Mouse (Mus musculus) gastrocnemius, adult 18-20 months (tissue): Measurements from ENCODE around the gene Gigyf2. TPM values are rescaled to one million over a fixed set of nuclear protein-coding genes. Genes with fewer than 3 reads are reported as not detected.
A peak's percentile ranks its signal among the peaks of the same experiment; 100 is the strongest.
"Not testable (repeated sequence)": the region's sequence is repeated elsewhere in the genome, so short reads cannot be mapped to it uniquely, and the experiment has no call there.

Experiments
- DNase-seq: peaks from one replicate; pipeline ENCODE4 v3.0.0; 2021; ENCODE audit warnings: low spot score
- total RNA-seq, 2 experiments: library from RNA; stranded (reverse); gene quantifications; 2 replicates each; pipeline ENCODE4 v1.2.3; 2021

Gene Gigyf2
- total RNA-seq, 2 experiments from 2014 or later, result 31.9 to 42.2 TPM

DNA sequence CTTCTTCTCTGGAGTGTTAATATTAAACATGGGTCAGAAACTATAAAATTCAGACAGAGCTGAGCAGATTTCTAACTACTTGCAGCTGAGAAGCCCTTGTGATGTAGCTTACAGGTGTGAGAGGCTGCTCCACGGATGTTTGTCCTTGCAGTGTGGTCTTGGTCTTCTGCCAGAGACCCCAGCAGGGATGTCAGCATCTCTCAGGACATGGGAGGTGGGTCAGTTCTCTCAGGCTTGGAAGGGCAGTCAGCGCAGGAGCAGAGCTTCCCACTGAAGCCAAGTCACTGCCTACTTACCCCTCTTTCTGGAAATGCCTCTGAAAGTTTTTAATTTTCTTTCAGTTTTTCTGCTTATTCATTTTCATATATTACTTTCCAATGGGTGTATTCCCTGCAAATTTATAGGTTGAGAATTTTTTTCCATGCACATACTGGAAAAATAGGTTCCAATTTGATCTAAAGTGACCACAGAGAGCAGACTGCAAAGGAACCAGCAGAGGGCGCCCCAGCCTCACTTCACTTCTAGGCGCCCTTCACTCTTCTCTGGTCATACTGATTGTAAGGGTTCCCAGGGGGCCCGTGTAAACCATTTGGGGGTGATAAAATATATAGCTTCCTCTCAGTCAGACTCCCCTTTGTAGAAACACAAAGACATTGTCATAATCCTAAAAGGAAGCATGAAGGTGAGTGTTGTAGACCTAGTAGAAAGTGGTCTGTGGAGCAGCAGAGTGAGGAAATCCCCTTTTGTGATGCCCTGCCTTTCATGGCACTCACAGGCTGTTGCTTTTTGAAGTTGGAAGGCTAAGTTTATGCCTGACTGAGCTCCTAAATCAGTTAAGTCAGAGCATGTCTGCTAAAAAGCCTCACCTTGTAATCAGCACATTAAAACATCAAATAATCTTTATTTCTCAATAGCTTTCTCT lies 120.6 kb downstream of the Gigyf2 start:
- peak; percentile 36 for DNase-seq

DNA sequence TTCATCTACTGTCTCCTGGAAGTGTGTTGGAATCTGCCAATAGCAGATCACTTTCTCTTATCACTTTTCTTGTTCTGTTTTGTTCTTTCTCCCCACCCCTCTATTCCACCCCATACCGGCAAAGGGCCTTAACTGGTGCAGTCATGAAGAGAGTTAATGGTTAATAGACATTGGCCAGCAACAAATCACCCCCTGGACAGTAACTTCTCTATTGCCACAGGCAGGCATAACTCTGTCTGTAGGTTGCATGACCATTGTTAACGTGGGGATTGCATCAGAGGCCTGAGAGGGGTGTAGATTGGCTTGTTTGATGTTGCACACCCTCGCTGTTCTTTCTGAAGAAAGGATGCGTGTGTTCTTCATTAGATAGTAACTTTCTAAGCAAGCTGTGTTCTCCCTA lies 122.6 kb downstream of the Gigyf2 start:
- DNase-seq, result no peak

- no peak for DNase-seq
Observed at GRCm38 (mm10) chr1:87456425-87456824, 129.6 kb downstream of the Gigyf2 start.

DNA sequence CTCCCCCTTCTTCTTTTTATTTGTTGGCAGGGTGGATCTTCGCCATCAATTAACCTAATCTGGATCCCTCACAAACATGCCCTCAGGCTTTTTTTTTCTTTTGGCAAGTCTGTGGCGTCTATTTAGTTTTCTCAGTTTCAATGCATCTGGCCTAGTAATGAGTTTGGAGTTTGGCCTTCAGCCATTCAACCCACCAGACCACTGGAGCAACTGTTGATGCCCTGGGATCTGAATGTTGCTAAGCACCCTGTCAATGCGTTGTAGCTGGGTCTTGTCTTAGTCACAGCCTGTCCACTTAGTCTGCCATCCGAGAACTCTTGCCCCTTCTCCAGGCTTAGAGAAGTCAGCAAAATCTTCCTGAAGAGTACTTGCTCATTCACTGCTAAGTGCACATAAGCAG lies 131.2 kb downstream of the Gigyf2 start:
- DNase-seq, result no peak

- DNase-seq, result not testable (repeated sequence)
Observed at GRCm38 (mm10) chr1:87459856-87460255, 133.1 kb downstream of the Gigyf2 start.

DNA sequence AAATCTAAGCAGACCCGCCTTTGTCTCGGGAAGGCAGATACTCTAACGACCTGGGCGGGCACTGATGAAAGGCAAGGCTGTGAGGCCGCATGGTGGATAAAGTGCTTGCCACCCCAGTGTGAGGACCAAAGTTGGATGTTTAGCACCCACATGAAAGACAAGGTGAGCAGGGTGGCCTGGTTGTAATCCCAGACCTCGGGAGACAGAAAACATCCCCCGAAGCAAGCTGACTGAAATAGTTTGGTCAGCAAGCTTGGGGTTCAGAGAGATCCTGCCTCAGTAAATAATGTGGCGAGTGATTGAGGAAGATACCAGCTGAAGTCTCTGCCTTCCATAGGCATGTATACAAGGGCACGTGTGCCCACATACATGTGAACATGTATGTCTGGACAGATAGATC lies 140.7 kb downstream of the Gigyf2 start:
- no peak for DNase-seq

GRCm38 (mm10) chr1:87468321-87468720 lies 141.5 kb downstream of the Gigyf2 start:
- DNase-seq, result no peak

GRCm38 (mm10) chr1:87469971-87470370 lies 143.2 kb downstream of the Gigyf2 start, which contains the start of gene Snorc:
Snorc (plus strand) TSS chr1:87470271.
- DNase-seq, result not testable (repeated sequence)

GRCm38 (mm10) chr1:87471914-87472313 lies 145.1 kb downstream of the Gigyf2 start:
- no peak for DNase-seq

GRCm38 (mm10) chr1:87472576-87472975 lies 145.8 kb downstream of the Gigyf2 start:
- DNase-seq, result peak; percentile 35

- no peak for DNase-seq
Observed at GRCm38 (mm10) chr1:87475076-87475895, 148.5 kb downstream of the Gigyf2 start.

DNA sequence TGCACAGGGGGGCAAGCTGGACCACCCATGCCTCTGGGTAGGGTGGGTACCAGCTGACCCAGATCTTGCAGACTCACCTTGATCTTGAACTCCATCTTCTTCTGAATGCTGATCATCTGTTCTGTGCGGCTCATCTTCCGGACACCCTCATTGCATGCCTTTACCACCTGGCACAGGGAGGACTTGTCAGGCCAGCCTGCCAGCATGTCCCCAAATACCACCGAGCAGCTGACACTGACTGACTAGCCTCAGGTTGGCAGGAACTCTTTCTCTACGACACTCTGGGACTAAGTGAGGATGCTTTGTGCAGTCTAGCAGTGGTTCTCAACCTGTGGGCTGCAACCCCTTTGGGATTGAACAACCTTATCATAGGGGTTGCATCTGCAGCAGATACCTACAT lies 155.7 kb downstream of the Gigyf2 start:
- DNase-seq, result peak; percentile 24

GRCm38 (mm10) chr1:87486386-87486785 lies 159.6 kb downstream of the Gigyf2 start:
- peak; percentile 45 for DNase-seq

GRCm38 (mm10) chr1:87492285-87492684 lies 165.5 kb downstream of the Gigyf2 start:
- no peak for DNase-seq

GRCm38 (mm10) chr1:87493542-87493941 lies 166.7 kb downstream of the Gigyf2 start:
- DNase-seq, result no peak

Other genes starting within 250 kb of the Gigyf2 start
- gene Alppl2, start 237.1 kb upstream of the Gigyf2 start, total RNA-seq, result not detected
- gene Alpi, start 225.4 kb upstream of the Gigyf2 start, total RNA-seq, result not detected
- gene Akp3, start 202.0 kb upstream of the Gigyf2 start, total RNA-seq, result not detected
- gene Ecel1, start 170.5 kb upstream of the Gigyf2 start, total RNA-seq, result not detected
- gene Prss56, start 143.7 kb upstream of the Gigyf2 start, total RNA-seq, result not detected
- 1 to 10 TPM; 2.4 to 3.2 TPM for gene Chrnd, start 136.4 kb upstream of the Gigyf2 start, total RNA-seq
- gene Chrng, start 122.3 kb upstream of the Gigyf2 start, total RNA-seq, result not detected
- gene Eif4e2, start 113.1 kb upstream of the Gigyf2 start, total RNA-seq, result 10 to 100 TPM; 49.6 to 51.0 TPM
- gene Efhd1, start 62.6 kb upstream of the Gigyf2 start, total RNA-seq, result 1 to 10 TPM; 3.4 to 6.1 TPM
- gene Kcnj13, start 67.7 kb downstream of the Gigyf2 start, total RNA-seq, result under 1 TPM; 0.28 to 0.43 TPM
- gene Snorc, start 143.3 kb downstream of the Gigyf2 start, total RNA-seq, result not detected
- gene Neu2, start 182.9 kb downstream of the Gigyf2 start, total RNA-seq, result 10 to 100 TPM; 16.8 to 19.4 TPM
- gene Ngef, start 246.9 kb downstream of the Gigyf2 start, total RNA-seq, result under 1 TPM in 1 of 2 experiments, not detected in 1; 0.09 TPM